Mouse (Mus musculus) thymus, postnatal 4 days (tissue): ENCODE measurements around the gene Gm5737.

Source experiments
- DNase-seq: peaks from one replicate; pipeline ENCODE4 v3.0.0; 2021

The Gm5737 gene

DNA sequence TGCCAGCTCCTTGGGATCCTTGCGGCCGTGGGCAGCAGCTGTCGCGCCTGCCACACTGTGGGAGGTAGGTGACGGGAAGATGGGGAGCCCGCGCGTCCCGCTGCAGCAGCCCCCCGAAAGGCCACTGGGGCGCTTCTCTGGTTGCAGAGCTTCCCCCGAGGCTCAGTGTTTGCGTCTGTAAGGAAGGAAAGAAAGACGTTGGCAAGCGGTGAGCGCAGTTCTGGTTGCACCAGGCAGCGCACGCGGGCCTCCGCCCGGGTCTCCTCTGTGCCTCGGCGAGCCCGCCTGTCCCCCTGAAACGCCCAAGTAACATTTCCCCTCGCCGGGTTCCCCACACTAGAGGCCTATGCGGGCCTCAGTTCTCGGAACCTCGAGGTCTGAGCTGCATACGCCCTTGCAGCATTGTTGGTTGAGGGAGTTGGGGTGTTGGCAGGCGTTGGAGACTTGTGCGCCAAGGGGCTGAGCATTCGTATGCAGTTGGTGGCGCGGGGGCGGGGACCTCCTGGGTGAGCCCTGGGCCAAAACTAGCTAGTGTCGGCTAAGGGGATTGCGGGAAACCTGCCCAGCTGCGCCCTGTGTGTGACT lies 31.0 kb downstream of the Gm5737 start:
- peak; percentile 89 for DNase-seq

DNA sequence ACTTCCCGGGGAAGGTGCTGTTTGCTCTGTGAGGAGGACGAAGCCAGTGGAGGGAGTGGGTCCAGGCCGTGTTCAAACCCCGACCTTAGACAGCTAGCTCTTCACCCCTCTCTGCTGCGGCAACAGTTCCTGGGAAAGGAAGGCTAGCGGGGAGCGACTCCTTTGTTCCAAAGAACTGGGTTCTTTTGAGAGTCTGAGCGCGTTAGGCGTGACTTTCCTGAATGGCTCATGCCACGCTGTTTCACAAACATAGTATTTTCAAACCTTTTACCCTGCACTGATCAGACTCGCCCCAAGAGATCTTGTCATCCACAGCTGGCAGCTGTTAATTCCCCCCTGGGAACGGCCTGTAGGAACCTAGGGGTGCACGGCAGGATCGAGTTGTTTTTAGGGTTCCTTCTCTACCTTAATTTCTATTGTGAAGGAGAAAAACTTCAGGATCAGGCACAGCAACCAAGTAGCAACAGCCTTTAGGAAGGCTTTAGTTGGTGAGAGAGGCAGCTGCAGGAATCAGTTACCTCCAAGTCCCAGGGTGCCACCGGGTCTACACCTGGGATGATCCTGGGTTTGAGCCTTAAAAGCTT lies 31.8 kb downstream of the Gm5737 start:
- peak; percentile 38 for DNase-seq

DNA sequence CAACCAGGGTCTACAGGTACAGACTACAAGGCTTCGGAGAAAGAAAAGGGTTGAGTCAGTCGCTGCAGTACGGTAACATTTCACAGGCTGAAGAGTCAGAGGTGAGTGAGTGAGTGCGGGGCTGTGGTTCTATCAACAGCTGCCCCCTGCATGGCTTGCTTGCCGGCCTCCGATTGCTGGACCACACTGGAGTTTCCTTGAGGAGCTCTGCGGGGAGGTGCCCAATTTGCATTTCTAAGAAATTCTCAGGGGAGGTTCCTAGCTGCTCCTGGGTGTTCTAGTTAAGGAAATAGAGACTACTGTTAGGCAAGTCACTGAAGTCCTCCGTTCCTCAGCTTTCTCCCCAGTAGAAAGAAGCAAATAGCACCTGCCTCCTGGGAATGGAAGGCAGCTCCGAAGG lies 32.5 kb downstream of the Gm5737 start:
- no peak for DNase-seq

DNA sequence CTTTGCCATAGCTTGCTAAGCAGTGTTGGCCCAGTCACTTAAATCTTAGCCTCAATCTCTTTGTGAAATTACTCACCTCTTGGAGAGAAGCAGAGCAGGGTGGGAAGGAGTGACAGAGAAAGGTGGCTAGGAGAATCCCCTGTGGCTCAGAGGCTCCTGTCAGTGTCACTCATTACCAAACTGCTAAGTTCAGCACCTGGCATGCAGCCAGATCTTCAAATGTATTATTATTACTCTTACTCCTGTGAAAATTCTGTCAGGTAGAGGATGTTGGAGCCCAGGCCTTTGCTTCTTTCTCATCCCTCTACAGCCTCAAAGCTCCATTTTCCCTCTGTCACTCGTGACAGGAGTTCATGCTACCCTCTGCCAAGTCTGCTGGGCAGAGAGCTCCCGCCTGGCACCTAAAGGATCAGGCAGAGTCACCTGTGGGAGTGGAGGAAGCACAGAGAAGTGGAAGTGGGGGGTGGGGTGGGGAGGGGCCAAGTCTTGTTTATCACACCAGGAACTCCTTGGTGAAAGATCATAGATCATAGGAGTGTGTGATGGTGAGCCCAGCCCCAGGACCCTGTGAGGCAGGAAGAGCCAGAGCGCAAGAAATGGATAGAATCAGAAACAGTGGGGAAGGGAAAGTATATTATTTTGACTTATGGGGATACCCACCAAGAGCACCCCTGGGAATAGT lies 36.8 kb downstream of the Gm5737 start:
- no peak for DNase-seq

DNA sequence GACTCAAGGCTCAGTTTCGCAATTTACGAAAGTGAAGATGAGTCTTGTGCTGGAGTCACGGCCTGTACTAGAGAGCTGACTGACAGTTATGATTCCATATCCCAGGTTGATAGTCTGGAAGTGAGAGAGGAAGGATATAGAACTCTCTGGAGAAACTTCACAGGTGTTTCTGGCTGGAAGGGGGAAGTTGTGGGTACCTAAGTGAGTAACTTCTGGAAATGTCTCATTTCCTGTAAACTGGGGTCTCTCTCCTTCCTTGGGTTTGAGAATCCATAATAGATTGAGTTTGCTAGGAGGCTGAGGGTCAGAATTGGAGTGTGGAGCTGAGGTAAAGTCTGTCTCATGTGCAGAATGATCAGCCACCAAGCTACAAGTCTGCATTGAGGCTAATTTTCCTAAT lies 38.0 kb downstream of the Gm5737 start:
- DNase-seq = no peak

DNA sequence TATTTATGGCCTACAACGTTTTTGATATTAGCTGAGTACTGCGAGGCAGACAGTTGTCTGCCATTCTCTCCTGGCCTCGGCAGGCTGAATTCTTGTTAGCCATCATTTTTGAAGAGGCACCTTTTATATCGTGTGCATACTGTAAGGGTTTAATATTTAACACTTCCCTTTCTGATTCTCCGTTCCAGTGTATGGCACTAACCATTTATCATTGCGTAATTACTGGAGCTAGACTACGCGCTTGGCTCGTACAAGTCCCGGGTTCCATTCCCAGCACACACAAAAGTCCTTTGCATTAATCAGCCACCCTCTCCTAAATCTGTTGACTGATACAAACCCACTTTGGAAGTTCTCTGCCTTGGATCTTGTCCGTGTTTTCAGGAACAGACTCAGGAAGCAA lies 47.7 kb downstream of the Gm5737 start:
- no peak for DNase-seq

DNA sequence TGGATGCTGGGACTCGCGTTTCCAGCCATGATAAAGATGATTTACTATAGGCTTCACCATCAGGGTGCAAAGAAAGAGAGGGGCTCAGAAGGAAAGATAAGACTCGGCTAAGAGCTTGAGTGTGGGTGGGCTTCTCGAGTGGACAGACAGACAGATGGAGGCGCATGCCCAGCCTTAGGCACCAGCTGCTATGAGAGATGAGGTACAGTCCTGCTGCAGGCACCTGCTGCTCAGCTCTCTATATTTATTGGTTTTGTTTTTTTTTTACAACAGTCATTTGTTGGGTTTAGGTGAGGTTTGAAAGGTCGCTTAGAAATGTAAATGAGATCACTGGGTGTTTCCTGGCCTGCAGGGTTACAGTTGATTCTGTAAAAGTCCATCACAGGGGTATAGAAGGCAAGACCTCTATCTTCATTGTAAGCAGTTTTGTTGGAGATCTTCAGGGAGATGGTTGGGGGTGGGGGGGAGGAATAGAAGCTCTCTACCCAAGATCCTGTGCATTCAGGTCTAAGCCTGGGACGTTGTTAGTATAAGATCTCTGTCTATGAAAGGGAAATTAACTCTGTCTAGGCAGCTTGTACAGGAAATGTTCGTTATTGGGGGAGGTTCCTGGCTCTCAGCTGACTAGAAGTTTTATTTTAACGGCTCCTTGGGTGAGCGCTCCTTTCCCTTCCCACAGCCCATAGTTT lies 48.8 kb downstream of the Gm5737 start:
- peak; percentile 28 for DNase-seq

DNA sequence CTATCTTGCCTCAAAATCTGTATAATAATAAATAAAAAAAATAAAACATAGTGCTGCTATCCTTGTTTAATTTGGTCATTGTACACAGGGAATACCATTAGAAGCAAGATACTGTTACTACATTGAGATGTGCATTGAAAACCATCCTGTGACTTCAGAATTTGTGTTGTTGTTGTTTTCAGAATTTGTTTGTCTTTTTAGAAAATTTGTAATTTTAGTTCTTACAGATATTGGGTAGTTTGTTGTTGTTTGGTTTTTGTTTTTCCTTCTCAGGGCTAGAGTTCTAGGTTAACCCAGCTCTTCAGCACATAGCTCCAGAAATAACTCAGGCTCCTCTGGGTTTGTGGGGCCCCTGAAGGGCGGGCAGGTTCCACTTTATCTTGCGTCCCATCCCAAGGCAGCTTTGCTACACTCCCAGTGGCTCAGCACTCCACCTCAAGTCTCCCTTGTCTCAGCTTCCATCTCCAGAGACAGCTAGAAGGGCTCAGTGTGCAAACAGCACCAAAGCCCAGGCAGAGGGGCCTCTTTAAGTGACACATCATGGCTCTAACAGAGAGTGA lies 49.4 kb downstream of the Gm5737 start:
- peak; percentile 38 for DNase-seq

DNA sequence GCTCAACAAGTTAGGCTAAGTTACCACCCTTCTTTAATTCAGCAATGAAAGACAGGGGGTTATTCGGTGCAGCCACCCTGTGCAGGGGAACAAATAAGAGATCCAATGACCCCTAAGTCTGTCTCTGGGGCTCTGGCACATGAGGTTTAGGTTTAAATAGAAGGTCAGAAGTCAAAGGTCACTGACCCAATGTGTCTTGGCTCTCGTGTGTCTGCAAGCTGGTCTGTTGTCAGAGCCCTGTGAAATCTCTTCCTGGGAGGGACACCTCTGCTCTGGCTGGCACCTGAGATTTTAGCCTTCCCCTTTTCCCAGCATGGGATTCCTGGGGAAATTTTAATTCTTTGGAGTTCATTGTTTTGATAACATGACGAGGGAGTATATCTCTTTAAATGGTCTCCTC lies 50.0 kb downstream of the Gm5737 start:
- DNase-seq = no peak

DNA sequence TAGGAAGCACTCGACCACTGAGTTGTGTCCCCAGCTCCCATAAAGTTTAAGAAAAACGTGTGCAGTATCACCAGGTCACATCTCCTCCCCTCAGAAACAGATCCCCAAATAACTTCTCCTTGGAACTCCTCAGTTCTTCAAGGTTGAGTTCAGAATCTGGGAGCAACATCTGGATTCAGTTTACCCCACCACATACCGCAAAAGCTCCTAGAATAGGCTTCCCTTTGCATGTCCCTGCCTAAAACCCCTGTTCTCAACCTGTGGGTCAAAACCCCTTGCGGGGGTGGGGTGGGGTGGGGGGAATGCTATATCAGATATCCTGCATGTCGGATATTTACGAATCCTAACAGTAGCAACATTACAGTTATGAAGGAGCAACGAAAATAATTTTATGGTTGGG lies 50.5 kb downstream of the Gm5737 start:
- DNase-seq = no peak

DNA sequence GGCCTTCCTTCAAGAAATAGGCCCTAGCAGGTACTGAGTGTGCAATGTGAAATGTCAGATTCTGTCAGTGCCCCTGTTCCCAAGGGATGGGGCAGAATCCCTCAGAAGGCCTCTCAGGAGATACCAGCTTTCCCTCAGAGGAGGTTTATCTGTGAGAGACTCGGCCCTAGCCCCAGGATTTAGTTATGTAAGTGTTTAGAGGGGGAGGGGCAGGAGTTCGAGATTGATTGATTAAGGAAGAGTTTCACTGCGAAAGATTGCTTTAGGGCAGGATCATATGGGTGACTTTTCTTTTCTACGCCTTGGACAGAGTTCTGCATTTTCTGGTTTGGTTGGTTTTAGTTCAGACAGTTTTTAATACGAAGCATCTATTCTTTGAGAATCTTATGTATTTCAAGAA lies 51.3 kb downstream of the Gm5737 start:
- DNase-seq = no peak

DNA sequence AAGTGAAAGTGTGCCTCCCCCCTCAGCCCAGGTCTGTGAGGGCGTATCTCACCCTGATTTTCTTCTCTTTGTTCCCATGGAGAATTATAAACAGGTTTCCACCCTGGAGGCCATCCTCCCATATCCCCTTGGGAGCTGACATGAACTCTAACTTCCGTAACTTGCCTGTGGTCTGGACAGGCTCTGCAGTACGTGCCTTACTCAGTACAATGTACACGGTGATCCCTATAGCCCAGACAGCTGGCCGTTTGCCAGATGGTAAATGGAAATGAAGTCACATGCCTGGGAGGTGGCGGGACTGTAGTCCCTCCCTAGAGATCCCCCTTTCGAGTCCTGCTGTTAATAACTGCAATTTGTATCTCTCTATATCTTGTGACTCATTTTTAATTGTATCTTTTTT lies 52.9 kb downstream of the Gm5737 start:
- DNase-seq = peak; percentile 27

DNA sequence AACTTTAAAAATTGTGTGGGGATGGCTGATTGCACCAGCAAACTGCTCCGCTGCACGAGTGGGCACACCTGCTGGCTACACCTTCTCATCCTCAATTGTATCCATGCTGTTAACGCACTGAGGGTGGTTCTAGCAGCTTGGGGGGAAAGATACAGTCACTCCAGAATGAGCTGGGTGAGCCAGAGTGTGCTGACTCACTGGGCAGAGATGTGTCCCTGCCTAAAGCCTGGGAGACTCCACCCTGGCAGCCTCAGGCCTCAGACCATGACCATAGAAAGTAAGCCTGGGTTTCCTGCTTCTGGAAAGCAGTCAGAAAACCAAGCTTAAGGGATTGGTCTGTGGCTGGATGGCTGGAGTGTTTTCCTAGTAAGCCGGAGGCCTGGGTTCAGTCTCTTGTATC lies 53.7 kb downstream of the Gm5737 start:
- DNase-seq = no peak

DNA sequence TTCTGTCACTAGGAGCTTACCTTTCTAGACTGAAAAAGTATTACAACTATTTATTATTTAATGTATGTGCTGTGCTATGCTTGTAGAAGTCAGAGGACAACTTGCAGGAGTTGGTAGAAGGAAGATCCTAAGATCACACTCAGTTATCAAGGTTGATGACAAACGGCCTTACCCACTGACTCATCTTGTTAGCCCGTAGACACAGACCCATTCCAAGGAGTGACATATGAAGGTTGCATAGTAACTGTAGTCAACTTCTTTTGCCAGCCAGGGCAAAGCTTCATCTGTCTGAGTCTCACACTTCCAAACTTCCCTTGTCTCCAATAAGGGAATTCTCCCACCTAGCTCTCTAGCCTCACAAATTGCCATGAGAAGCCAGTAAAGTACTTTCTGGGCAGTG lies 54.5 kb downstream of the Gm5737 start:
- DNase-seq = no peak

DNA sequence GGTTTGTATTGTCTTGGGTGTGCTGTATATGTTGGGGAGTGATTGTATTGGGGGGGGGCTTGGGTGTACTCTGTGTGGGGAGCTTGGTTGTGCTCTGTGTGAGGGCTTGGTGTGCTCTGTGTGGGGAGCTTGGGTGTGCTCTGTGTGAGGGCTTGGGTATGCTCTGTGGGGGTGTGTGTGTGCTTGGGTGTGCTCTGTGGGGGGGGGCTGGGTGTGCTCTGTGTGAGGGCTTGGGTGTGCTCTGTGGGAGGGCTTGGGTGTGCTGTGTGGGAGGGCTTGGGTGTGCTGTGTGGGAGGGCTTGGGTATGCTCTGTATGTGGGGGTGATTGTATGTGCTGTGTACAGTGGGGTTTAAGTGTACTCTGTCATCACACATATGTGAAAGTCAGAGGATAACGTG lies 55.6 kb downstream of the Gm5737 start:
- DNase-seq = no peak

DNA sequence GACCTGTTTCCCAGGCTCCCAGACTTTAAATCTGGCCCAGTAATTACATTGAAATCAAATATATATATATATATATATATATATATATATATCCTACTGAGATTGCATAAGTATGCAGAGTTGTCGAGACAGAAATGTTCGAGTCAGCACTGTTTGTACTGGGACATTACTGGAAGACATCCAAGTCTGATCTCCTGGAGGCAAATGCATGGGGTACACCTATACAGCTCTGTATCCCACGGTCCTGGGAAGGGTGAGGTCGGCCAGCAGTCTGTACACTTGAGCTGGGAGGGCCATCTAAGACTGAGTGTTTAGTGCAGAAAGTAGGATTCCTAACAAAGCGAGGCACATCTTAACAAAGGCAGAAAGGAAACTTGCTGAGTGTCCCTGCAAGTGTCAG lies 57.7 kb downstream of the Gm5737 start:
- no peak for DNase-seq

DNA sequence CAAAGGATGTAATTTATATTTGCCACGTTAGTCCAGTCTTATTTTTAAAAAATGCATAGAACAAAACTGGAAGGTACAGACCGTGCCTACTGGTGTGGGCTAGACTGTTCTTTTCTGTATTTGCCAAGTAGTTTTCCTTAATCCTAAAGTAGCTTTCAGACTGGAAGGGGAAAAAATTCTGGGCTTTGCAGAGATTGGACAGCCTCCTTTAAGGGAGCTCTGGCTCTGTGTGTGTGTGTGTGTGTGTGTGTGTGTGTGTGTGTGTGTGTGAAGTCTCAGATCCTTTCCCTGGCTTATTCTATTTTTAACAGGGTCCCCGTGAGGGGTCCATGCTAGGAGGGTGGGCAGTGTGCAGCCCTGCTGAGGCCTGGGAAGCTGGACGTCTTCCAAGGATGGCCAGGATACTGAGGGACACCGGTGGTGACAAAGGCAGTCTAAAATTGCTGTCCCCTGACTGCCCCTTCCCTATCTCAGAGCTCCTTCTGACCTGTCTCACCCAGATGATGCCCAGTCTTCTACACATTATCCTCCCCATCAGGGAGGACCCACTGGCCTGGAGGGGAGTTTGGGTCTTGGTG lies 58.4 kb downstream of the Gm5737 start:
- no peak for DNase-seq

DNA sequence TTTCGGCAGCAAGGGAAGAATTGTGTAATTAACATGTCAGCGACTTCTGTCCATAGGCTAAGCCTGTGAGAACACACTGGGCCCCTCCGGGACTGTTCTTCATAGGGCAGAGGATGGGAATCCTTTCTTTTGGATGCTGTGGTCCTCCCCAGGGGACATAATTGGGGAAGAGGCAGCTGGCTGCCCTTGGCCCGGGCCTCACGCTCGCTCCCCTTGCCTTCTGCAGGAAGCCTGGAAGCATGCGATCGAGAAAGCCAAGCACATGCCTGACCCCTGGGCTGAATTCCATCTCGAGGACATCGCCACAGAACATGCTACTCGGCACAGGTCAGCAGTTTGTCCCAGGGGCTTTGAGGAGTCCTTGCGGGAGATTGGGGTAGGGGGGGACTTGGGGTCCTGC lies 60.9 kb downstream of the Gm5737 start:
- DNase-seq = no peak

DNA sequence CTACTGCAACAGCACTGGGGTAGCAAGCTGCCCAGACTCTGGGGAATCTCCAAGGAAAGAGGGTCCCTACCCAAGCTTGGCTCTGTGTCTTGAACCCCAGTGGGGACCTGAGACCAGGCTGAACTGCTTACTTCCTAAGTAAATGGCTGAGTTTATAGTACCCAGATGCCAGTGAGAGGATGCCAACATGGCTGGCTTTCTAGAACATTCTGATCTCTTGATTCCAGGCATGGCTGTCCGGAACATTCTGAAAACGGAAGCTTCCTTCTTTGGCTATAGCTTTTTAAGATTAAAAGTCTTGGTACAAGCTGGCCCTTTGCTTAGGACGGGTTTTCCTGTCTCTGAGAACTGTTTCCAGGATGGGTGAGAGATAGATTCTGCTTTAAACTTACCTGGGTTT lies 61.9 kb downstream of the Gm5737 start:
- DNase-seq = no peak

DNA sequence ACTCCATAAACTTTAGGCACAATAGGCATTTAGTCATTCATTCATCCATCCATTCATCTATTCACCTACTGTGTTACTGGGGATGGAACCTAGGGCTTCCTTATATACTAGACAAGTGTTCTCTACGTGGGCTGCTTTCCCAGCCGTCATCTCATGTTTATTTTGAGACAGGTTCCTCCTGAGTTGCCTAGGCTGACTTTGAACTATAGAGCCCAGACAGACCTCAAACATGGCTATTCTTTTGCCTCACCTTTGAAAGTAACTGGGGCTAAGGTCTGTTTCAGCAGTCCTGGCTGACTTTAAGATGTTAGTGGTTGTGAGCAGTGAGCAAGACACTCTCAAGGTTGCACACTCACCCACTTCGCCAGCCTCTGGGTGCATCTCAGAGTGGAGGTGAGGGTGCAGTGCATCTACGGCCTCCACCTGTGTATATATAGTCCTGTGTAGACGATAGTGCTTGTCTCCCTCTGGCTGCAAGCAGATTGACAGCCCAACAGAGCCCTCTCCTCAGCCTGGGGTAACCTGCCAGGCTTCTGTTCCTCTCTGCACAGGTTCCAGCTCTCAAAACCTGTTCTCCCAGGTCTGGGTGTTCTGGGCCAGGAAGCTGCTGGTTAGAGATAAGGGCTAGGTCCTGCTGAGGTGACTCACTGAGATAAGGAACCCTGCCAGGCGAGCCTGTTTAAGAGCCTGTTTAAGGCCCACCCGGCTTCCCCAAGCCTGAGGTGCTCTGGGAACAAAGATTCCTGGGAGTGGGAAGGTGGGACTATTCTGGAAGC lies 62.8 kb downstream of the Gm5737 start:
- DNase-seq = no peak

DNA sequence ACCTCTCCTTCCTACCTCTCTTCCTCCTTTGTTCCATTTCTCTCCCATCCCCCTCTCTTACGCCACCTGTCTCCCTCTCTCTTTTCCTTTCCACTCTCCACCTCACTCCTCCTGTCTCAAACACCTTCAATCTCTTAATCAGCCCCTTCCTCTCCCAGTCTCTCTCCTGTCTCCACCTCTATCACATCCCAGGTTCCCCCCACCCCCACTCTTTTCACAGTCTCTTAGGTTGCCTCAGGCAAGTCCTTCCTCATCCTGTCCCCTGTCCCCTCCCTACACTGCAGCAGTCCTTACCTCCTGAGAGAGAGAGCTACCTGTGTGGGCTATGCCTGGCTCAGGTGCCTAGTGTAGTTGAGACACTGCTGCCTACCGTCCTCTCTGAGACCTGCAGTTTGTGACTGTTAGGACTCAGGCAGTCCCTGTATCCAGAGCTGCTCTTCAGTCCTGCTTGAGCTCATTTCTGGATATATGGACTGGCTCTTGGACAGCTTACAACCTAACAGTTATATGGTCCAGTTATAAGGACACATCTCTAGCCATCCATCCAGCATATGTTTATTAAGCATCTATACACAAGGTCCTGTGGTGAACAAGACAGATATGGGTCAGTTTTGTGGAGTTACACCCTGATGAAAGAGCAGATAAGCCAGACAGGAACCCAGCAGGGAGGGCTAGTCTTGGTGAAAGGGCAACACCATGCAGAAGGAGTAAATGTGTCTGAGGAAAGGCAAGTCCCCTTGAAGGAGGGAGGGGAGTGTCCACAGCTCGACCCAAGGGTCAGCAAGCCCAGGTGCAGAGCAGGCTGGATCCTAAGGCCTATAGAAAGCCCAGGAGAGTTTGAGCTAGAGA lies 63.6 kb downstream of the Gm5737 start:
- DNase-seq = no peak

DNA sequence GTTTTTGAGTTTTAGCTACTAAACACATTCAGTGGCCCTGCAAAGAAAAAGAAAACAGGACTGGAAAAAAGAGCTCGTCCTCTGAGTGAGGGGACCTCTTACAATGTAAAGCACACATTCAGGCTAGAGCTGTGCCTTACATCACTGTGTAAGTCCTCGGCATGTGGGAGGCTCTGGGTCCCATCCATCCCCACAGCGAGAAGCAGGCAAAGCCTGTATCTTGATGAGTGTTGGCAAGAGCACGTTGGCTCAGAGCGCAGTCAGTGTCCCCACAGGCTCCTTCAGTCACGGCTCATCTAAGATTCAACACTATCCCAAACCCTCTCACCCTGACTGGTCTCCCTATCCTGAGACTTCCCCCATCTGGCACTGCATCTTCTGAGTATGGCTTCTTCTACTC lies 66.1 kb downstream of the Gm5737 start:
- no peak for DNase-seq
